Mouse (Mus musculus) thymus, adult 2 months (tissue): ENCODE data around the gene Rab17.

Source experiments
- CTCF ChIP-seq: fragments of 200-500 bp; IDR thresholded peaks from 2 replicates; pipeline ENCODE4 v1.5.1; 2012; ENCODE audit warnings: mild to moderate bottlenecking, control low read depth, low read length, moderate library complexity, borderline replicate concordance; ENCODE audit not compliant: control insufficient read depth, poor library complexity, insufficient read depth; ENCODE audit errors: extremely low read depth
- POLR2A ChIP-seq: fragments of 200-500 bp; IDR thresholded peaks from 2 replicates; pipeline ENCODE4 v1.6.1; 2012; ENCODE audit warnings: mild to moderate bottlenecking, low read length, control low read depth, moderate library complexity; ENCODE audit not compliant: control insufficient read depth, poor library complexity, insufficient read depth; ENCODE audit errors: extremely low read depth

DNA sequence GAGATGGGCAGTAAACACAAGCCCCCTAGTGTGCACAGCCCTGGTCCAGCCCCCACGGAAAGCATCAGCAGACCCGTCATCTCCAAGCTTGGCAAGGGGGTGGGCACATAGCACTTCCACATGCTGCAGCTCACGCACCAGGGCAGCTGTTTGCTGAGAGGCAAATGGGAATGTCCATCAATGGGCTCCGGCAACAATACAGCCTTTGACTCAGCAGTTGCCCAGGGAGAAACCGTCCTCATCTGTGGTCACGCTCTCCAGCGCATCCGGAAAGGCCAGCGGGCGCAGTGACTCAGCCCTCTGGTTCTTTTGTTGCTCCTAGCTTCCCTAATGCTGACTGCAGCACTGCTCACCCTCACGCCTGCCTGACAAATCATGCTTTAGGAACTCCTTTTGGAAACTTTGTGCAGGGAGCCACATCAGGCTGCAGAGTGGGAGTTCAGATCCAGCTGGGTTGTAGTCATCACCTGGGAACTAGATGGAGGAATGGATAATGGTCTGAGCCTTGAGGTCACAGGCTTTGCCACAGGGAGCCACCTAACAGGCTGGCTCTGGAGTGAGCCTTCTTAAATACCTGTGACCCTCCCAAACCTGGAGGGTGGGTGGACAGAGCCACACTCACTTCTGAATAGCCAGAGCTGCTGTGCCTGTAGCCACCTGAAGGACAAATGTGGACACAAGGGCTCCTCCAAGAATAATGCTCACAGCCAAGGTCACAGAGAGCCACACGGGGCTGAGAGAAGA, 5.6 kb upstream of the Rab17 start:
- TF ChIP-seq CTCF (no peak), POLR2A (no peak)
